Mouse (Mus musculus) embryonic facial prominence, embryonic 15.5 days (tissue): ENCODE measurements around the gene Lpp. TPM values are rescaled to one million over a fixed set of nuclear protein-coding genes. Genes with fewer than 3 reads are reported as not detected.

ENCODE experiments used
- ATAC-seq: fragments of 200-750 bp; cut with Nextera tagmentation; 2 replicates; pipeline ENCODE4 v1.8.0; 2017; ENCODE audit warnings: low read depth, moderate TSS enrichment; ENCODE audit not compliant: insufficient number of reproducible peaks, low FRiP score, low TSS enrichment
- H3K27ac ChIP-seq: fragments of 300-500 bp; sonication (generic); replicated peaks from 2 replicates; pipeline ENCODE4 v1.5.1; 2015; ENCODE audit warnings: mild to moderate bottlenecking, inconsistent platforms
- H3K27me3 ChIP-seq: fragments of 300-500 bp; sonication (generic); 2 replicates; pipeline ENCODE4 v1.6.1; 2015; ENCODE audit warnings: inconsistent platforms
- H3K36me3 ChIP-seq: fragments of 300-500 bp; sonication (generic); 2 replicates; pipeline ENCODE4 v1.6.1; 2015; ENCODE audit warnings: mild to moderate bottlenecking, inconsistent platforms
- H3K4me1 ChIP-seq: fragments of 300-500 bp; sonication (generic); 2 replicates; pipeline ENCODE4 v1.6.1; 2015; ENCODE audit warnings: inconsistent platforms
- H3K4me2 ChIP-seq: fragments of 300-500 bp; sonication (generic); replicated peaks from 2 replicates; pipeline ENCODE4 v1.6.1; 2015; ENCODE audit warnings: mild to moderate bottlenecking, inconsistent platforms
- H3K4me3 ChIP-seq: fragments of 300-500 bp; sonication (generic); replicated peaks from 2 replicates; pipeline ENCODE4 v1.5.1; 2015; ENCODE audit warnings: mild to moderate bottlenecking, inconsistent platforms
- H3K9ac ChIP-seq: fragments of 300-500 bp; sonication (generic); 2 replicates; pipeline ENCODE4 v1.6.1; 2015; ENCODE audit warnings: inconsistent platforms
- H3K9me3 ChIP-seq: fragments of 300-500 bp; sonication (generic); replicated peaks from 2 replicates; pipeline ENCODE4 v1.6.1; 2016; ENCODE audit warnings: inconsistent platforms
- WGBS: fragments of 180-500 bp; shearing (Covaris S2); methylation state at CpG from one replicate; pipeline ENCODE4 v1.1.7; 2015; 5-methylcytosine and 5-hydroxymethylcytosine counted together
- polyA plus RNA-seq: library from polyadenylated mRNA; unstranded; fragments of >200 nt; fragmentation: Nextera tagmentation; extraction: Ambion mirVana; gene quantifications from 2 replicates; pipeline ENCODE4 v1.2.1, GENCODE M21; 2015

Gene Lpp
- polyA plus RNA-seq, 1 experiment from 2014 or later: 52.8 TPM

GRCm38 (mm10) chr16:24964311-24964710 lies 571.0 kb downstream of the Lpp start:
- H3K4me1 ChIP-seq: 0 out of 2 replicates have a peak, but pooled peaks cover 11% of the 10 kb centered on the region
- H3K9ac ChIP-seq: no peak overlapping the region
- H3K27ac ChIP-seq: no peak overlapping the region
- no peaks in the 10 kb centered on the region for H3K9me3 ChIP-seq
- 72% methylated on average over 1 of the region's 1 CpGs for WGBS
- no peak overlapping the region for H3K4me2 ChIP-seq
- no peak overlapping the region for H3K4me3 ChIP-seq
- ATAC-seq: no peak
- H3K27me3 ChIP-seq: no peaks in the 10 kb centered on the region
- H3K36me3 ChIP-seq: no peaks in the 10 kb centered on the region

GRCm38 (mm10) chr16:24965091-24965490 lies 571.8 kb downstream of the Lpp start:
- Histone ChIP-seq H3K36me3 (no peaks in the 10 kb centered on the region), H3K4me2 (no peak overlapping the region), H3K4me3 (no peak overlapping the region), H3K27ac (no peak overlapping the region), H3K4me1 (0 out of 2 replicates have a peak, but pooled peaks cover 11% of the 10 kb centered on the region), H3K9ac (no peak overlapping the region), H3K27me3 (no peaks in the 10 kb centered on the region), H3K9me3 (no peaks in the 10 kb centered on the region)
- 60% methylated on average over 4 of the region's 4 CpGs for WGBS
- ATAC-seq: no peak

GRCm38 (mm10) chr16:24966460-24966859 lies 573.2 kb downstream of the Lpp start:
- H3K9ac ChIP-seq: no peak overlapping the region
- ATAC-seq: no peak
- H3K4me1 ChIP-seq: 0 out of 2 replicates have a peak, but pooled peaks cover 4% of the 10 kb centered on the region
- no peaks in the 10 kb centered on the region for H3K36me3 ChIP-seq
- 88% methylated on average over 9 of the region's 9 CpGs for WGBS
- no peak overlapping the region for H3K4me2 ChIP-seq
- no peak overlapping the region for H3K27ac ChIP-seq
- H3K27me3 ChIP-seq: no peaks in the 10 kb centered on the region
- no peak overlapping the region for H3K4me3 ChIP-seq
- H3K9me3 ChIP-seq: no peaks in the 10 kb centered on the region

GRCm38 (mm10) chr16:24973009-24973631 lies 579.8 kb downstream of the Lpp start:
- no peaks in the 10 kb centered on the region for H3K27me3 ChIP-seq
- no peak overlapping the region for H3K9ac ChIP-seq
- H3K4me3 ChIP-seq: no peak overlapping the region
- H3K4me1 ChIP-seq: 0 out of 2 replicates have a peak, but pooled peaks cover 4% of the 10 kb centered on the region
- WGBS: 59% methylated on average over 5 of the region's 5 CpGs
- H3K9me3 ChIP-seq: no peaks in the 10 kb centered on the region
- H3K36me3 ChIP-seq: no peaks in the 10 kb centered on the region; the same call in 1 of the 2 replicates
- H3K4me2 ChIP-seq: no peak overlapping the region
- no peak overlapping the region for H3K27ac ChIP-seq
- ATAC-seq: no peak

GRCm38 (mm10) chr16:24977771-24978170 lies 584.5 kb downstream of the Lpp start:
- no peak overlapping the region for H3K27ac ChIP-seq
- no peaks in the 10 kb centered on the region for H3K27me3 ChIP-seq
- WGBS: 100% methylated on average over 1 of the region's 1 CpGs
- no peak overlapping the region for H3K9ac ChIP-seq
- H3K4me3 ChIP-seq: no peak overlapping the region
- H3K4me1 ChIP-seq: peaks cover 5% of the 10 kb centered on the region; the same call in 1 of the 2 replicates
- H3K4me2 ChIP-seq: no peak overlapping the region
- ATAC-seq: no peak
- H3K36me3 ChIP-seq: peaks cover 9% of the 10 kb centered on the region; the same call in 1 of the 2 replicates
- no peaks in the 10 kb centered on the region for H3K9me3 ChIP-seq

- H3K4me2 ChIP-seq: no peak overlapping the region
- peaks cover 5% of the 10 kb centered on the region; the same call in 1 of the 2 replicates for H3K4me1 ChIP-seq
- H3K9me3 ChIP-seq: no peaks in the 10 kb centered on the region
- H3K36me3 ChIP-seq: peaks cover 9% of the 10 kb centered on the region; the same call in 1 of the 2 replicates
- no peak for ATAC-seq
- no peak overlapping the region for H3K4me3 ChIP-seq
- no peak overlapping the region for H3K27ac ChIP-seq
- no peak overlapping the region for H3K9ac ChIP-seq
- 78% methylated on average over 1 of the region's 1 CpGs for WGBS
- no peaks in the 10 kb centered on the region for H3K27me3 ChIP-seq
Observed at GRCm38 (mm10) chr16:24978226-24978625, 584.9 kb downstream of the Lpp start.

GRCm38 (mm10) chr16:24979391-24979790 lies 586.1 kb downstream of the Lpp start:
- ATAC-seq: no peak

GRCm38 (mm10) chr16:24982828-24983227 lies 589.5 kb downstream of the Lpp start:
- Histone ChIP-seq H3K4me1 (peaks cover 5% of the 10 kb centered on the region; the same call in 1 of the 2 replicates), H3K4me2 (no peak overlapping the region), H3K36me3 (peaks cover 9% of the 10 kb centered on the region; the same call in 1 of the 2 replicates), H3K4me3 (no peak overlapping the region), H3K27me3 (no peaks in the 10 kb centered on the region), H3K9me3 (no peaks in the 10 kb centered on the region), H3K9ac (no peak overlapping the region), H3K27ac (no peak overlapping the region)
- no peak for ATAC-seq
- 63% methylated on average over 4 of the region's 4 CpGs for WGBS

More at GRCm38 (mm10) chr16:24979391-24979790, 586.1 kb downstream of the Lpp start:
- Histone ChIP-seq H3K36me3 (peaks cover 9% of the 10 kb centered on the region; the same call in 1 of the 2 replicates), H3K4me3 (no peak overlapping the region), H3K4me1 (peaks cover 5% of the 10 kb centered on the region; the same call in 1 of the 2 replicates), H3K9ac (no peak overlapping the region), H3K27me3 (no peaks in the 10 kb centered on the region), H3K4me2 (no peak overlapping the region), H3K27ac (no peak overlapping the region), H3K9me3 (no peaks in the 10 kb centered on the region)
- 81% methylated on average over 4 of the region's 4 CpGs for WGBS

- ATAC-seq: no peak
- Histone ChIP-seq H3K27me3 (no peaks in the 10 kb centered on the region), H3K4me1 (0 out of 2 replicates have a peak, but pooled peaks cover 5% of the 10 kb centered on the region), H3K4me2 (no peak overlapping the region), H3K9ac (no peak overlapping the region), H3K9me3 (no peaks in the 10 kb centered on the region), H3K27ac (no peak overlapping the region), H3K4me3 (no peak overlapping the region), H3K36me3 (no peaks in the 10 kb centered on the region)
- 90% methylated on average over 11 of the region's 11 CpGs for WGBS
Observed at GRCm38 (mm10) chr16:24990331-24990730, 597.0 kb downstream of the Lpp start.

GRCm38 (mm10) chr16:24991059-24991541 lies 597.8 kb downstream of the Lpp start:
- 85% methylated on average over 10 of the region's 10 CpGs for WGBS
- Histone ChIP-seq H3K27me3 (no peaks in the 10 kb centered on the region), H3K4me2 (no peak overlapping the region), H3K9ac (no peak overlapping the region), H3K36me3 (no peaks in the 10 kb centered on the region), H3K4me3 (no peak overlapping the region), H3K9me3 (no peaks in the 10 kb centered on the region), H3K27ac (no peak overlapping the region), H3K4me1 (0 out of 2 replicates have a peak, but pooled peaks cover 5% of the 10 kb centered on the region)
- no peak for ATAC-seq

GRCm38 (mm10) chr16:24991995-24992394 lies 598.7 kb downstream of the Lpp start:
- WGBS: 45% methylated on average over 3 of the region's 3 CpGs
- Histone ChIP-seq H3K27me3 (no peaks in the 10 kb centered on the region), H3K9ac (no peak overlapping the region), H3K36me3 (no peaks in the 10 kb centered on the region), H3K4me2 (no peak overlapping the region), H3K27ac (no peak overlapping the region), H3K9me3 (no peaks in the 10 kb centered on the region), H3K4me1 (0 out of 2 replicates have a peak, but pooled peaks cover 5% of the 10 kb centered on the region), H3K4me3 (no peak overlapping the region)
- ATAC-seq: no peak
